Mouse (Mus musculus) forebrain, embryonic 14.5 days (tissue): ENCODE results near the gene Slc16a5. TPM values are rescaled to one million over a fixed set of nuclear protein-coding genes. Genes with fewer than 3 reads are reported as not detected.
"Not testable (repeated sequence)": the region's sequence is repeated elsewhere in the genome, so short reads cannot be mapped to it uniquely, and the experiment has no call there.

Source experiments
- ATAC-seq: fragments of 200-750 bp; cut with Nextera tagmentation; 2 replicates; pipeline ENCODE4 v1.8.0; 2017; ENCODE audit warnings: mild to moderate bottlenecking, moderate library complexity
- DNase-seq: peaks from one replicate; pipeline ENCODE4 v3.0.0-alpha.2; 2015; ENCODE audit warnings: low spot score
- H3K27ac ChIP-seq: fragments of 300-500 bp; sonication (generic); 2 replicates; pipeline ENCODE4 v1.5.1; 2014; ENCODE audit warnings: low read depth, mild to moderate bottlenecking, control low read depth, low read length, moderate library complexity
- H3K27me3 ChIP-seq: fragments of 300-500 bp; sonication (generic); replicated peaks from 2 replicates; pipeline ENCODE4 v1.6.1; 2014; ENCODE audit warnings: low read length, control low read depth, mixed read lengths; ENCODE audit not compliant: control insufficient read depth, insufficient read depth
- H3K36me3 ChIP-seq: fragments of 300-500 bp; sonication (generic); 2 replicates; pipeline ENCODE4 v1.6.1; 2014; ENCODE audit warnings: low read length, control low read depth; ENCODE audit not compliant: control insufficient read depth, insufficient read depth
- H3K4me1 ChIP-seq: fragments of 300-500 bp; sonication (generic); 2 replicates; pipeline ENCODE4 v1.6.1; 2014; ENCODE audit warnings: antibody characterized with exemption, low read length, control low read depth; ENCODE audit not compliant: control insufficient read depth, insufficient read depth
- H3K4me2 ChIP-seq: fragments of 300-500 bp; sonication (generic); 2 replicates; pipeline ENCODE4 v1.6.1; 2014; ENCODE audit warnings: mild to moderate bottlenecking, control low read depth, low read length
- H3K4me3 ChIP-seq: fragments of 300-500 bp; sonication (generic); 2 replicates; pipeline ENCODE4 v1.5.1; 2014; ENCODE audit warnings: low read depth, low read length, control low read depth
- H3K9ac ChIP-seq: fragments of 300-500 bp; sonication (generic); 2 replicates; pipeline ENCODE4 v1.6.1; 2014; ENCODE audit warnings: mild to moderate bottlenecking, low read length, control low read depth, moderate library complexity
- H3K9me3 ChIP-seq: fragments of 300-500 bp; sonication (generic); replicated peaks from 2 replicates; pipeline ENCODE4 v1.6.1; 2016; ENCODE audit warnings: low read length, control low read depth, mixed read lengths; ENCODE audit not compliant: control insufficient read depth
- WGBS: fragments of 180-500 bp; shearing (Covaris S2); extraction: QIAGEN DNeasy Blood & Tissue Kit; methylation state at CpG from one replicate; pipeline ENCODE4 v1.1.7; 2014; 5-methylcytosine and 5-hydroxymethylcytosine counted together
- polyA plus RNA-seq: library from polyadenylated mRNA; unstranded; fragments of >200 nt; fragmentation: Nextera tagmentation; extraction: Ambion mirVana; gene quantifications from 2 replicates; pipeline ENCODE4 v1.2.1, GENCODE M21; 2014

Slc16a5 gene
- polyA plus RNA-seq, 1 experiment from 2014 or later: not detected

DNA sequence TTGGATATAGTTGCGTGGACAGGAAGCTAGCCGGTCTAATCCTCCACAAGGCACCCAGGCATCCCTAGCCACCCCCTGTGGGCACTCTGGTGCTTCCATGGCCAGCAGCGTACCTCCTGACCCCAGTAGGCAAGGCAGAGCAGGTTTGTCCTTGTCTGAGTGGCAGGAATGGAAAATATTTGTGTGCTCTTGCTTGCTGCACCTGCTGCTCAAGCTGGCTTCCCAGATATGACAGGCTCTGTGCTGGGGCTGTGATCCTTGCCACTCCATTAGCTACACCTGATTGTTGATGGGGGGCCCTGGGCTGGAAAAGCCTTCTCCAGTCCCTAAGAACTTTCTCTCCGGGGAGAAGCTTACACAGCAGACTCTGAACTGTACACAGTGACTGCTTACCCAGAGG is 9.0 kb upstream of the Slc16a5 start:
- no peak for ATAC-seq
- H3K4me3 ChIP-seq: no peak overlapping the region
- H3K27ac ChIP-seq: no peak overlapping the region
- H3K36me3 ChIP-seq: no peaks in the 10 kb centered on the region
- no peaks in the 10 kb centered on the region for H3K4me1 ChIP-seq
- no peak for DNase-seq
- no peak overlapping the region for H3K4me2 ChIP-seq
- 71% methylated on average over 4 of the region's 4 CpGs for WGBS
- no peaks in the 10 kb centered on the region for H3K27me3 ChIP-seq
- no peaks in the 10 kb centered on the region for H3K9me3 ChIP-seq
- no peak overlapping the region for H3K9ac ChIP-seq

DNA sequence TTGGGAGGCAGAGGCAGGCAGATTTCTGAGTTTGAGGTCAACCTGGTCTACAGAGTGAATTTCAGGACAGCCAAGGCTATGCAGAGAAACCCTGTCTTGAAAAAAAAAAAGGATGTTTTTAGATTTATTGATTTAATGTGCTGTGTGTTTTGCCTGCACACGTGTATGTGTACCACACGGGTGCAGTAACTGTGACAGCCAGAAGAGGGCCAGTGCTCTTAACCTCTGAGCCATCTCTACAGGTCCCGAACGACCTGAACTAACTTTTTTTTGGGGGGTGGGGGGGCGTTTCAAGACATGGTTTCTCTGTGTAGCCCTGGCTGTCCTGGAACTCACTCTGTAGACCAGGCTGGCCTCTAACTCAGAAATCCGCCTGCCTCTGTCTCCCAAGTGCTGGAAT is 7.5 kb upstream of the Slc16a5 start:
- not testable (repeated sequence) for H3K4me3 ChIP-seq, ATAC-seq, H3K27me3 ChIP-seq, H3K9ac ChIP-seq, DNase-seq, H3K27ac ChIP-seq, H3K9me3 ChIP-seq, H3K4me2 ChIP-seq, H3K36me3 ChIP-seq, H3K4me1 ChIP-seq
- 82% methylated on average over 6 of the region's 6 CpGs for WGBS

DNA sequence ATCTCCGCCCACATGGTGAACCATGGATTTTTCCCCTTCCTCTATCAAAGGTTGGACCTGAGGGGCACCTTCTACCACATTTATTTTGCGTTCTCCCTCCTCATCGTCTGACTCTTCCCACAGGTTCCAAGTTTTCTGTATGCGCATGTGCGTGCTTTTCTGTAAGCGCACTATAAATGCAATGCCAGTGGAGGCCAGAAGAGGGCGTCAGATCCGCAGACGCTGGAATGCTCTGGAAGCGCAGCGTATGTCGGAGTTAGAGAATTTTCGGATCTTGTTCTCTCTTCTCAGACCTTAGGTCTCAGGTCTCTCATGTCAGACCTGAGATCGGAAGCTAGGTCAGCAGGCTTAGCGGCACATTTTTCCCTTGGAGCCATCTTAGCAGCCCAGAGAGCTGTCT is 6.7 kb upstream of the Slc16a5 start:
- H3K4me1 ChIP-seq: no peaks in the 10 kb centered on the region
- no peak overlapping the region for H3K27ac ChIP-seq
- no peaks in the 10 kb centered on the region for H3K9me3 ChIP-seq
- DNase-seq: no peak
- no peaks in the 10 kb centered on the region for H3K27me3 ChIP-seq
- no peak overlapping the region for H3K9ac ChIP-seq
- no peak overlapping the region for H3K4me2 ChIP-seq
- no peak overlapping the region for H3K4me3 ChIP-seq
- H3K36me3 ChIP-seq: no peaks in the 10 kb centered on the region
- no peak for ATAC-seq
- WGBS: 86% methylated on average over 15 of the region's 15 CpGs

DNA sequence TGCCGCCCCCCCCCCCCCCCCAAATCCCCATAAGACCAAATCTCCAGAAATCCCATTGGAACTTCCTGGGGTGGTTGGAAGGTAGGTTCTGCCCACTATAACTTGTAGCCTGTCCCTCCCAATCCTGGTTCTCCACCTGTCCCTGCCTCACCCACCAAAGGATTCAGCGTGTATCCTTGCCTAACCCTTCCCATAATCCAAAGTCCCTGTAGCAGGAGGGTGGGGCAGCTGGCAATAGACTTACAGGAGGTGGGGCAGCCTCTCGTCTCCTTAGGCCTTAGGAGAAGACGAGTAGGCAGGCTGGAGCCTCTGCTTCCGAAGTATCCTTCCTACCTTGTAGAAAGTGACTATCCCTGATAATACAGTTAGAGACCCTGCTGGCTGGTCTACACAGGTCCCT is 6.1 kb upstream of the Slc16a5 start:
- no peak overlapping the region for H3K9ac ChIP-seq
- no peak for ATAC-seq
- H3K27me3 ChIP-seq: no peaks in the 10 kb centered on the region
- no peaks in the 10 kb centered on the region for H3K4me1 ChIP-seq
- H3K27ac ChIP-seq: no peak overlapping the region
- no peak overlapping the region for H3K4me2 ChIP-seq
- no peaks in the 10 kb centered on the region for H3K36me3 ChIP-seq
- WGBS: 92% methylated on average over 5 of the region's 5 CpGs
- H3K9me3 ChIP-seq: no peaks in the 10 kb centered on the region
- no peak overlapping the region for H3K4me3 ChIP-seq
- DNase-seq: no peak

DNA sequence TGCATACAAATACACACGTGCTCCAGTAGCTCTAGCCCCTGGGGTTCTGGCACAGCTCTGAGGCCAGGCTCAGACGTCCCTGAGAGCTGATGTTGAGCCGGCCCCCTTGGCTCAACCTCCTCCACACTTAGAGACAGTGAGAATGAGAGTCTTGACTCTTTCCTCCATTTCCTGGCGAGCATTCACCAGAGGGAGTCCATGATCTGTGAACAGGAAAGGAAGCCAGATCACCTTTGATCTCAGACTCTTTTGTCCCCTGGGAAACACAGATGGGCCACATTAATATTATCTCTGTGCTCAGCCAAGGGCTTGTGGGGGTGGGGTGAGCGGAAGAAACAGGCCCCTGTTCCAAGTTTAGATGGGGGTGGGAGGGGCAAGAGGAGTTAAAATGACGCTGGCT is 4.9 kb upstream of the Slc16a5 start:
- Histone ChIP-seq H3K9me3 (no peaks in the 10 kb centered on the region), H3K4me1 (no peaks in the 10 kb centered on the region), H3K4me3 (no peak overlapping the region), H3K27ac (no peak overlapping the region), H3K4me2 (no peak overlapping the region), H3K9ac (no peak overlapping the region), H3K27me3 (no peaks in the 10 kb centered on the region), H3K36me3 (no peaks in the 10 kb centered on the region)
- ATAC-seq (no peak), DNase-seq (peak; percentile 19)
- 34% methylated on average over 6 of the region's 6 CpGs for WGBS

DNA sequence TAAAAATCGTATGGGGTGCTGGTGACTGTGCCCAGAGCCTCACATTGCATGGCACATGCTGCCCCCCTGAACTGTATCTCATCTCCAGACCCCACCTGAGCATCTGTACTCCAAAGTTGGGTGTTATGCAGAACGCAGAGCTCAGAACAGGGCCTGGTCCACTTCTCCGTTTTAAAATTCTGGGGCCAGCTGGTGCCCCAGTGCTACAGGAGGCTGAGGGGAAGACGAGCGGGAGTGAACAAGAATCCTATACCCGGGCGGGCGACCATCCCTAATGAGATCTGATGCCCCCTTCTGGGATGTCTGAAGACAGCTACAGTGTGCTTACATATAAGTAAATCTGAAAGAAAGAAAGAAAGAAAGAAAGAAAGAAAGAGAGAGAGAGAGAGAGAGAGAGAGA is 1.3 kb upstream of the Slc16a5 start:
- Histone ChIP-seq H3K36me3 (no peaks in the 10 kb centered on the region), H3K27me3 (no peaks in the 10 kb centered on the region), H3K4me1 (no peaks in the 10 kb centered on the region), H3K4me3 (no peak overlapping the region), H3K9ac (no peak overlapping the region), H3K9me3 (no peaks in the 10 kb centered on the region), H3K27ac (no peak overlapping the region), H3K4me2 (no peak overlapping the region)
- ATAC-seq (no peak), DNase-seq (no peak)
- WGBS: 16% methylated on average over 8 of the region's 8 CpGs

DNA sequence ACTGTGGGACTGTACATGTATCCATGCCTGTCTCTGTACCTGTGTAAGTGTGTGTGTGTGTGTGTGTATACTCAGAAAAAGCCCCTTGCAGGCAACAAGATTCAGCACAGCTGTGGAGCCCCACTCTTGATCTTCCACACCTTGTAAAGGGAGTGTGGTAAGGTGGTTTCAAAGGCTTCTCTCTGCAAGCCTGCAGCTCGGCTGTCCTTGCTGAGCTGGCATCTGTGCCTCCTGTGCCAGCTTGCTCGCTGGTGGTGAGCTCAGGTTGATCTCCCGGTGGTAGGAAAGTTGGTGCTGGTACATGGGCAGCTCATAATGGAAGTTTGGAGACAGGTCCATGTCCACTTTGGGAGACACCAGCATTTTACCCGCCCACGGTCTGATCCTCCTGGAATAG is 430 bp upstream of the Slc16a5 start:
- H3K9ac ChIP-seq: no peak overlapping the region
- H3K27me3 ChIP-seq: no peaks in the 10 kb centered on the region
- H3K4me1 ChIP-seq: no peaks in the 10 kb centered on the region
- H3K36me3 ChIP-seq: no peaks in the 10 kb centered on the region
- H3K27ac ChIP-seq: no peak overlapping the region
- H3K4me3 ChIP-seq: no peak overlapping the region
- ATAC-seq (no peak), DNase-seq (no peak)
- H3K9me3 ChIP-seq: no peaks in the 10 kb centered on the region
- no peak overlapping the region for H3K4me2 ChIP-seq
- WGBS: 77% methylated on average over 5 of the region's 5 CpGs

DNA sequence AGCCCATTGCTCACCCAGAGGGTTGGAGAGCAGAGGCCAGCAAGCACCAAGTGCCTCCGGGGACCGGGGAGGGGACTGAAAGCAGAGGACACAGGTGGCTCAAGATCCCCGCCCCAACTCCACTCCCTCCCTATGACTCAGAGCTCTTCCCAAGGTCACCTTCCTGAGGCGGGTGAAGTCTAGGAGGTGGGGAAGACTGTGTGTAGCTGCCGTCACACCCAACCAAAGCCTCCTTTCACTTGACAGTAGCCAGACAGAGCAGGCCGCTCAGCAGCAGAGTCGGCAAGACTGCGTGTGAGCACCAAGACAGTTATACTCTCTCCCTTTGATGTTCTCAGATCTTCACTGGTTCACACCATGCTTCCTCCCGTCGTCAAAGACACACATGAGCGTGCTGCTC is 1.1 kb downstream of the Slc16a5 start:
- DNase-seq: no peak
- Histone ChIP-seq H3K36me3 (no peaks in the 10 kb centered on the region), H3K4me2 (no peak overlapping the region), H3K4me1 (no peaks in the 10 kb centered on the region), H3K9ac (no peak overlapping the region), H3K27ac (no peak overlapping the region), H3K4me3 (no peak overlapping the region), H3K27me3 (no peaks in the 10 kb centered on the region), H3K9me3 (no peaks in the 10 kb centered on the region)
- 84% methylated on average over 11 of the region's 11 CpGs for WGBS
- ATAC-seq: no peak

DNA sequence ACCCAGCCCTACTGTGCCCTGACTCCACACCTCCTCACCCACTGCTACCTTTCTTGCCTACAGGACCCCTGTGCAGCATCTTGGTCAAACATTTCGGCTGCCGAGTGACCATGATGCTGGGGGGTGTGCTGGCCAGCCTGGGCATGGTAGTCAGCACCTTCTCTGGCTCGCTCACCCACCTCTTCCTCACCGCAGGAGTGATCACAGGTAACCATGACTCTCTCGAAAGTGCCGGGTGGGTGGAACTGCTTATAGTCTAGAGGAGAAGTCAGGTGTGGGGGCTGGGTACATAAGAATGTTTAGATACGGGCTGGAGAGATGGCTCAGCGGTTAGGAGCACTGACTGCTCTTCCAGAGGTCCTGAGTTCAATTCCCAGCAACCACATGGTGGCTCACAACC is 2.6 kb downstream of the Slc16a5 start:
- Histone ChIP-seq H3K4me2 (no peak overlapping the region), H3K27ac (no peak overlapping the region), H3K27me3 (no peaks in the 10 kb centered on the region), H3K36me3 (no peaks in the 10 kb centered on the region), H3K9me3 (no peaks in the 10 kb centered on the region), H3K9ac (no peak overlapping the region), H3K4me3 (no peak overlapping the region), H3K4me1 (no peaks in the 10 kb centered on the region)
- DNase-seq (no peak), ATAC-seq (no peak)
- WGBS: 91% methylated on average over 8 of the region's 8 CpGs

DNA sequence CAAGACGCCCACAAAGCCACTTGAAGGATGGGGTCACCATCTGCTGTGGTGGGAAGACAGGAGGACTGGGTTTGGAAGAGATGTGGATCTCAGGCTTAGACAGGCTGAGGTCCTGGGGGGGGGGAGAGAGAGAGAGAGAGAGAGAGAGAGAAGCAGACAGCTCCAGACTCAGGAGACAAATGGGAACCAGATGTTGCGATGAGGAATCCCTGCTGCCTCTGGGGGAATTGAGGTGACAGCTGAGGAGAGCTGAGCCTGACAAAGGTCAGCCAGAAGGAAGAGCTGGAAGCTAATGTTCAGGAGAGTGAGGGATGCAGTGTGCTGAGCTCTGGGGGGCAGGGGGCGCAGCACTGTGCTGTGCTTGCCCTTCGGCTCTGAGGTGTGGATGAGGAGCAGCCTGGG is 4.9 kb downstream of the Slc16a5 start:
- Histone ChIP-seq H3K4me2 (no peak overlapping the region), H3K4me3 (no peak overlapping the region), H3K9ac (no peak overlapping the region), H3K27ac (no peak overlapping the region), H3K4me1 (no peaks in the 10 kb centered on the region), H3K27me3 (no peaks in the 10 kb centered on the region), H3K9me3 (no peaks in the 10 kb centered on the region), H3K36me3 (no peaks in the 10 kb centered on the region)
- no peak for DNase-seq
- 53% methylated on average over 4 of the region's 4 CpGs for WGBS
- no peak for ATAC-seq
